Mouse (Mus musculus) heart, embryonic 11.5 days (tissue): ENCODE measurements at regions not wholly inside any gene's neighbourhood (a gene's known extent, or its start where the extent isn't known, plus 50 kb on each side); places are given as distances from the start of the nearest gene placed in this dataset.

ENCODE experiments used
- ATAC-seq: fragments of 200-750 bp; cut with Nextera tagmentation; replicated peaks from 2 replicates; pipeline ENCODE4 v1.8.0; 2017; ENCODE audit warnings: moderate library complexity; ENCODE audit not compliant: insufficient number of reproducible peaks, low FRiP score, low TSS enrichment
- H3K27ac ChIP-seq: fragments of 300-500 bp; sonication (generic); 2 replicates; pipeline ENCODE4 v1.5.1; 2014; ENCODE audit warnings: mild to moderate bottlenecking, low read depth, low read length
- H3K27me3 ChIP-seq: fragments of 300-500 bp; sonication (generic); 2 replicates; pipeline ENCODE4 v1.6.1; 2014; ENCODE audit warnings: mild to moderate bottlenecking, low read length, mixed read lengths; ENCODE audit not compliant: control insufficient read depth, insufficient read depth
- H3K36me3 ChIP-seq: fragments of 300-500 bp; sonication (generic); 2 replicates; pipeline ENCODE4 v1.6.1; 2014; ENCODE audit warnings: mild to moderate bottlenecking, low read length, moderate library complexity, mixed read lengths; ENCODE audit not compliant: control insufficient read depth, insufficient read depth
- H3K4me1 ChIP-seq: fragments of 300-500 bp; sonication (generic); 2 replicates; pipeline ENCODE4 v1.6.1; 2014; ENCODE audit warnings: low read length; ENCODE audit not compliant: control insufficient read depth, insufficient read depth
- H3K4me2 ChIP-seq: fragments of 300-500 bp; sonication (generic); 2 replicates; pipeline ENCODE4 v1.6.1; 2014; ENCODE audit warnings: mild to moderate bottlenecking, moderate library complexity
- H3K4me3 ChIP-seq: fragments of 300-500 bp; sonication (generic); 2 replicates; pipeline ENCODE4 v1.5.1; 2014; ENCODE audit warnings: low read depth, low read length
- H3K9ac ChIP-seq: fragments of 300-500 bp; sonication (generic); 2 replicates; pipeline ENCODE4 v1.6.1; 2014; ENCODE audit warnings: mild to moderate bottlenecking, low read depth, low read length, moderate library complexity
- H3K9me3 ChIP-seq: fragments of 300-500 bp; sonication (generic); replicated peaks from 2 replicates; pipeline ENCODE4 v1.6.1; 2016; ENCODE audit warnings: low read length; ENCODE audit not compliant: control insufficient read depth
- WGBS: fragments of 180-500 bp; shearing (Covaris S2); extraction: QIAGEN DNeasy Blood & Tissue Kit; methylation state at CpG from one replicate; pipeline ENCODE4 v1.1.7; 2014; ENCODE audit not compliant: insufficient replicate concordance; 5-methylcytosine and 5-hydroxymethylcytosine counted together

GRCm38 (mm10) chr5:106162981-106163653 is 286.8 kb downstream of the Zfp326 start:
- no peak for ATAC-seq
- Histone ChIP-seq H3K36me3 (no peaks in the 10 kb centered on the region), H3K9ac (no peak overlapping the region), H3K4me2 (no peak overlapping the region), H3K9me3 (no peaks in the 10 kb centered on the region), H3K27me3 (no peaks in the 10 kb centered on the region), H3K27ac (no peak overlapping the region), H3K4me1 (no peaks in the 10 kb centered on the region), H3K4me3 (no peak overlapping the region)
- 69% methylated on average over 12 of the region's 12 CpGs for WGBS

DNA sequence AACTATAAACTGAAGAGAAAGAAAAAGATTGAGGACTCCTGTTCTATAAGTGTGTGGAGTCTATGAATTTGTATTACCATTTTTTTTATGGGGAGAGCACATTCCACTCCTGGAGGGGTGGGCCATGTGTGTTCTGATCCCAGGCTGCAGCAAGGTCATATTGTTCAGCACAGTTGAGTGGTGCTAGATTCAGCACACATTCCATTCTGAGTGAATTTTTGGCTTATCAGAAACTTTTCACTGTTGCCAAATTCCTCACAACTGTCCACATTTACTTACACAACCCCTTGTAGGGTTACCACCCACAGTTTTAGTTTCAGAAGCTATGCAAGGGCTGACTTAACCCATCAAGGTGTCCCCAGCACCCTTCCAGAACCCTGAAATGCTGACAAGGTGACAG is 262.7 kb downstream of the Zfp326 start:
- H3K9me3 ChIP-seq = no peaks in the 10 kb centered on the region
- H3K4me2 ChIP-seq = no peak overlapping the region
- H3K27ac ChIP-seq = no peak overlapping the region
- no peak overlapping the region for H3K4me3 ChIP-seq
- H3K27me3 ChIP-seq = no peaks in the 10 kb centered on the region
- ATAC-seq = no peak
- no peak overlapping the region for H3K9ac ChIP-seq
- H3K4me1 ChIP-seq = peaks cover 6% of the 10 kb centered on the region; the same call in 1 of the 2 replicates
- no peaks in the 10 kb centered on the region for H3K36me3 ChIP-seq

DNA sequence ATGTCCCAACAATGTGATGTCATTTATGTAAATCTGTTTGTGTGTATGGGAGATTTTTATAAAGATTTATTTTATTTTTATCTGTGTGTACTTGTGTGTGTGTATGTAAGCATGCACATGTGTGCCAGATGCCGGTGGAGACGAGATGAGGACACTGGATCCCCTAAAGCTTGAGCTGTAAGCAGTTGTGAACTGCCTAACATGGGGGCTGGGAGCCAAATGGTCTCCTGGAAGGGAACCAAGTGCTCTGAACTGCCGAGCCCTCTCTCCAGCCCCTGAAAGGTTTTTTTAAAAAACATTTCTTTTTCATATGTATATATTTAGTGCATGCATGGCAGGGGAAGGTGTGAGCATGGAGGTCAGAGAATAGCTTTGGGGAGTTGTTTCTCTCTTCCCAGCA is 246.6 kb downstream of the Zfp326 start:
- H3K9ac ChIP-seq = no peak overlapping the region
- H3K36me3 ChIP-seq = no peaks in the 10 kb centered on the region
- no peaks in the 10 kb centered on the region for H3K9me3 ChIP-seq
- ATAC-seq = no peak
- no peak overlapping the region for H3K4me2 ChIP-seq
- H3K4me1 ChIP-seq = peaks cover 12% of the 10 kb centered on the region
- 53% methylated on average over 3 of the region's 3 CpGs for whole genome bisulfite sequencing
- no peaks in the 10 kb centered on the region for H3K27me3 ChIP-seq
- H3K4me3 ChIP-seq = no peak overlapping the region
- no peak overlapping the region for H3K27ac ChIP-seq

- Histone ChIP-seq H3K4me1 (peaks cover 12% of the 10 kb centered on the region), H3K4me3 (no peak overlapping the region), H3K4me2 (no peak overlapping the region), H3K9me3 (no peaks in the 10 kb centered on the region), H3K27ac (no peak overlapping the region), H3K36me3 (no peaks in the 10 kb centered on the region), H3K27me3 (no peaks in the 10 kb centered on the region), H3K9ac (no peak overlapping the region)
- WGBS = 15% methylated on average over 1 of the region's 1 CpGs
- no peak for ATAC-seq
Measured at GRCm38 (mm10) chr5:106119584-106119983, 243.2 kb downstream of the Zfp326 start.

GRCm38 (mm10) chr5:106113186-106113585 is 236.8 kb downstream of the Zfp326 start:
- Histone ChIP-seq H3K4me3 (no peak overlapping the region), H3K27ac (no peak overlapping the region), H3K9me3 (no peaks in the 10 kb centered on the region), H3K36me3 (no peaks in the 10 kb centered on the region), H3K27me3 (no peaks in the 10 kb centered on the region), H3K4me1 (no peaks in the 10 kb centered on the region), H3K9ac (no peak overlapping the region), H3K4me2 (no peak overlapping the region)
- WGBS = 69% methylated on average over 3 of the region's 3 CpGs
- no peak for ATAC-seq

GRCm38 (mm10) chr5:106108474-106108971 is 232.2 kb downstream of the Zfp326 start:
- Histone ChIP-seq H3K4me2 (no peak overlapping the region), H3K36me3 (no peaks in the 10 kb centered on the region), H3K4me3 (no peak overlapping the region), H3K9ac (no peak overlapping the region), H3K27ac (no peak overlapping the region), H3K9me3 (no peaks in the 10 kb centered on the region), H3K27me3 (no peaks in the 10 kb centered on the region), H3K4me1 (no peaks in the 10 kb centered on the region)
- no peak for ATAC-seq
- WGBS = 61% methylated on average over 8 of the region's 8 CpGs

- no peak for ATAC-seq
- 83% methylated on average over 4 of the region's 4 CpGs for WGBS
- H3K4me2 ChIP-seq = no peak overlapping the region
- H3K9ac ChIP-seq = no peak overlapping the region
- no peaks in the 10 kb centered on the region for H3K9me3 ChIP-seq
- no peaks in the 10 kb centered on the region for H3K36me3 ChIP-seq
- H3K27ac ChIP-seq = no peak overlapping the region
- peaks cover 5% of the 10 kb centered on the region; the same call in 1 of the 2 replicates for H3K4me1 ChIP-seq
- no peaks in the 10 kb centered on the region for H3K27me3 ChIP-seq
- H3K4me3 ChIP-seq = no peak overlapping the region
Measured at GRCm38 (mm10) chr5:106102255-106102654, 225.9 kb downstream of the Zfp326 start.

DNA sequence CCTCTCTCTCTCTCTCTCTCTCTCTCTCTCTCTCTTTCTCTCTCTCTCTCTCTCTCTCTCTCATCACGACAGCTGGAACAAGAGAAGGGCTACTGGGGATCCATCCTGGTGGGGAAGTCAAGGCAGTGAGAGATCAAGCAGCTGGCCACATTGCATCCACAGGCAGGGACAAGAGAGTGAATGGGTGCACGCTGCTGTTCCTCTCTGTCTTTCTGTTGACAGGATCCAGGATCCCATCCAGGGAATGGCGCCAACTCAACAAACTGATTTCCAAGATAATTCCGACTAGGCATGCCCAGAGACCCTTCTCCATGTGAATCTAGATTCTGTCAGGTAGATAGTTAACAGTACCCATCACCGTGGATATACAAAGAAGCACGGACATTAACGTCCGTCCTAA is 222.5 kb downstream of the Zfp326 start:
- 60% methylated on average over 8 of the region's 8 CpGs for WGBS

GRCm38 (mm10) chr5:106089332-106089731 is 213.0 kb downstream of the Zfp326 start:
- H3K4me2 ChIP-seq = no peak overlapping the region
- H3K4me1 ChIP-seq = no peaks in the 10 kb centered on the region
- no peaks in the 10 kb centered on the region for H3K27me3 ChIP-seq
- ATAC-seq = no peak
- H3K27ac ChIP-seq = no peak overlapping the region
- no peaks in the 10 kb centered on the region for H3K9me3 ChIP-seq
- H3K36me3 ChIP-seq = no peaks in the 10 kb centered on the region
- H3K4me3 ChIP-seq = no peak overlapping the region
- WGBS = 69% methylated on average over 7 of the region's 7 CpGs
- H3K9ac ChIP-seq = no peak overlapping the region

More for the DNA sequence above, 222.5 kb downstream of the Zfp326 start:
- peaks cover 5% of the 10 kb centered on the region; the same call in 1 of the 2 replicates for H3K4me1 ChIP-seq
- no peak overlapping the region for H3K4me3 ChIP-seq
- H3K36me3 ChIP-seq = no peaks in the 10 kb centered on the region
- no peak for ATAC-seq
- H3K27ac ChIP-seq = no peak overlapping the region
- H3K27me3 ChIP-seq = no peaks in the 10 kb centered on the region
- H3K4me2 ChIP-seq = no peak overlapping the region
- H3K9me3 ChIP-seq = no peaks in the 10 kb centered on the region
- no peak overlapping the region for H3K9ac ChIP-seq
